Mouse (Mus musculus) neural tube, embryonic 11.5 days (tissue): Measurements from ENCODE around the gene Tspan15. TPM values are rescaled to one million over a fixed set of nuclear protein-coding genes. Genes with fewer than 3 reads are reported as not detected.

Source experiments
- ATAC-seq: fragments of 200-750 bp; cut with Nextera tagmentation; 2 replicates; pipeline ENCODE4 v1.8.0; 2017; ENCODE audit warnings: moderate number of reproducible peaks, mild to moderate bottlenecking, moderate TSS enrichment, moderate library complexity; ENCODE audit not compliant: insufficient read depth, low FRiP score, low TSS enrichment
- DNase-seq: peaks from one replicate; pipeline ENCODE4 v3.0.0-alpha.2; 2015; ENCODE audit warnings: low spot score
- H3K27ac ChIP-seq: fragments of 300-500 bp; sonication (generic); 2 replicates; pipeline ENCODE4 v1.5.1; 2014; ENCODE audit warnings: low read depth, mild to moderate bottlenecking, low read length
- H3K27me3 ChIP-seq: fragments of 300-500 bp; sonication (generic); 2 replicates; pipeline ENCODE4 v1.6.1; 2014; ENCODE audit warnings: mild to moderate bottlenecking, low read length, mixed read lengths; ENCODE audit not compliant: control insufficient read depth, insufficient read depth
- H3K36me3 ChIP-seq: fragments of 300-500 bp; sonication (generic); 2 replicates; pipeline ENCODE4 v1.6.1; 2014; ENCODE audit warnings: mild to moderate bottlenecking, low read length, moderate library complexity, mixed read lengths; ENCODE audit not compliant: control insufficient read depth, insufficient read depth
- H3K4me1 ChIP-seq: fragments of 300-500 bp; sonication (generic); 2 replicates; pipeline ENCODE4 v1.6.1; 2014; ENCODE audit warnings: low read length, mixed read lengths; ENCODE audit not compliant: control insufficient read depth, insufficient read depth
- H3K4me2 ChIP-seq: fragments of 300-500 bp; sonication (generic); 2 replicates; pipeline ENCODE4 v1.6.1; 2014; ENCODE audit warnings: low read depth, mild to moderate bottlenecking, moderate library complexity
- H3K4me3 ChIP-seq: fragments of 300-500 bp; sonication (generic); 2 replicates; pipeline ENCODE4 v1.5.1; 2014; ENCODE audit warnings: low read depth, low read length
- H3K9ac ChIP-seq: fragments of 300-500 bp; sonication (generic); 2 replicates; pipeline ENCODE4 v1.6.1; 2014; ENCODE audit warnings: mild to moderate bottlenecking, low read length
- H3K9me3 ChIP-seq: fragments of 300-500 bp; sonication (generic); 2 replicates; pipeline ENCODE4 v1.6.1; 2016; ENCODE audit warnings: low read length; ENCODE audit not compliant: control insufficient read depth
- WGBS: fragments of 180-500 bp; shearing (Covaris S2); extraction: QIAGEN DNeasy Blood & Tissue Kit; methylation state at CpG from one replicate; pipeline ENCODE4 v1.1.7; 2014; 5-methylcytosine and 5-hydroxymethylcytosine counted together
- polyA plus RNA-seq: library from polyadenylated mRNA; unstranded; fragments of >200 nt; fragmentation: Nextera tagmentation; extraction: Ambion mirVana; gene quantifications from 2 replicates; pipeline ENCODE4 v1.2.1, GENCODE M21; 2014

Tspan15 gene
- polyA plus RNA-seq, 1 experiment from 2014 or later = 8.6 TPM

GRCm38 (mm10) chr10:62190821-62191220 lies 40.2 kb downstream of the Tspan15 start:
- DNase-seq = no peak
- no peak for ATAC-seq
- Histone ChIP-seq H3K4me2 (no peak overlapping the region), H3K4me1 (no peaks in the 10 kb centered on the region), H3K27ac (no peak overlapping the region), H3K9ac (no peak overlapping the region), H3K27me3 (no peaks in the 10 kb centered on the region), H3K36me3 (no peaks in the 10 kb centered on the region; the same call in 1 of the 2 replicates), H3K9me3 (no peaks in the 10 kb centered on the region), H3K4me3 (no peak overlapping the region)
- WGBS = 94% methylated on average over 7 of the region's 7 CpGs

- no peak for DNase-seq
- Histone ChIP-seq H3K27ac (no peak overlapping the region), H3K27me3 (no peaks in the 10 kb centered on the region), H3K4me2 (no peak overlapping the region), H3K9ac (no peak overlapping the region), H3K9me3 (no peaks in the 10 kb centered on the region), H3K4me1 (no peaks in the 10 kb centered on the region), H3K4me3 (no peak overlapping the region), H3K36me3 (no peaks in the 10 kb centered on the region; the same call in 1 of the 2 replicates)
- ATAC-seq = no peak
- 86% methylated on average over 4 of the region's 4 CpGs for WGBS
These were observed 41.1 kb downstream of the Tspan15 start for GRCm38 (mm10) chr10:62189910-62190309.

- Histone ChIP-seq H3K27ac (no peak overlapping the region), H3K4me3 (no peak overlapping the region), H3K9ac (no peak overlapping the region), H3K9me3 (no peaks in the 10 kb centered on the region), H3K4me2 (no peak overlapping the region), H3K27me3 (no peaks in the 10 kb centered on the region; the same call in 1 of the 2 replicates), H3K36me3 (no peaks in the 10 kb centered on the region; the same call in 1 of the 2 replicates), H3K4me1 (no peaks in the 10 kb centered on the region)
- no peak for ATAC-seq
- WGBS = 76% methylated on average over 3 of the region's 3 CpGs
- DNase-seq = no peak
These were observed 41.7 kb downstream of the Tspan15 start for GRCm38 (mm10) chr10:62189303-62189702.

- H3K27ac ChIP-seq = no peak overlapping the region
- no peak overlapping the region for H3K4me3 ChIP-seq
- no peaks in the 10 kb centered on the region for H3K9me3 ChIP-seq
- peaks cover 5% of the 10 kb centered on the region; the same call in 1 of the 2 replicates for H3K27me3 ChIP-seq
- H3K36me3 ChIP-seq = no peaks in the 10 kb centered on the region; the same call in 1 of the 2 replicates
- DNase-seq (peak; percentile 79), ATAC-seq (0 out of 2 replicates have a peak, but pooled peaks have one; percentile 33)
- no peaks in the 10 kb centered on the region for H3K4me1 ChIP-seq
- no peak overlapping the region for H3K4me2 ChIP-seq
- H3K9ac ChIP-seq = no peak overlapping the region
- 21% methylated on average over 7 of the region's 7 CpGs for WGBS
These were observed 44.2 kb downstream of the Tspan15 start for GRCm38 (mm10) chr10:62186882-62187281.

GRCm38 (mm10) chr10:62183053-62183452 lies 48.0 kb downstream of the Tspan15 start:
- Histone ChIP-seq H3K9me3 (no peaks in the 10 kb centered on the region), H3K27me3 (peaks cover 5% of the 10 kb centered on the region; the same call in 1 of the 2 replicates), H3K4me1 (no peaks in the 10 kb centered on the region), H3K27ac (no peak overlapping the region), H3K4me3 (no peak overlapping the region), H3K36me3 (no peaks in the 10 kb centered on the region), H3K9ac (no peak overlapping the region), H3K4me2 (no peak overlapping the region)
- DNase-seq (peak; percentile 95), ATAC-seq (peak; percentile 49)
- 3% methylated on average over 10 of the region's 10 CpGs for WGBS

GRCm38 (mm10) chr10:62182471-62183014 lies 48.5 kb downstream of the Tspan15 start:
- WGBS = 71% methylated on average over 6 of the region's 6 CpGs
- H3K27ac ChIP-seq = no peak overlapping the region
- H3K4me1 ChIP-seq = no peaks in the 10 kb centered on the region
- H3K27me3 ChIP-seq = peaks cover 5% of the 10 kb centered on the region; the same call in 1 of the 2 replicates
- H3K36me3 ChIP-seq = no peaks in the 10 kb centered on the region
- no peak overlapping the region for H3K9ac ChIP-seq
- no peak overlapping the region for H3K4me2 ChIP-seq
- DNase-seq = no peak
- no peaks in the 10 kb centered on the region for H3K9me3 ChIP-seq
- H3K4me3 ChIP-seq = no peak overlapping the region
- no peak for ATAC-seq

- ATAC-seq (no peak), DNase-seq (no peak)
- WGBS = 55% methylated on average over 3 of the region's 3 CpGs
- H3K36me3 ChIP-seq = no peaks in the 10 kb centered on the region
- H3K4me3 ChIP-seq = no peak overlapping the region
- no peaks in the 10 kb centered on the region for H3K4me1 ChIP-seq
- H3K9ac ChIP-seq = no peak overlapping the region
- peaks cover 5% of the 10 kb centered on the region; the same call in 1 of the 2 replicates for H3K27me3 ChIP-seq
- H3K27ac ChIP-seq = no peak overlapping the region
- no peak overlapping the region for H3K4me2 ChIP-seq
- no peaks in the 10 kb centered on the region for H3K9me3 ChIP-seq
These were observed 49.4 kb downstream of the Tspan15 start for GRCm38 (mm10) chr10:62181701-62182100.

- Histone ChIP-seq H3K4me3 (no peak overlapping the region), H3K36me3 (no peaks in the 10 kb centered on the region), H3K4me1 (peaks cover 2% of the 10 kb centered on the region; the same call in 1 of the 2 replicates), H3K27ac (no peak overlapping the region), H3K27me3 (peaks cover 10% of the 10 kb centered on the region; the same call in 1 of the 2 replicates), H3K9ac (no peak overlapping the region), H3K4me2 (no peak overlapping the region), H3K9me3 (no peaks in the 10 kb centered on the region)
- DNase-seq (no peak), ATAC-seq (no peak)
- WGBS = 98% methylated on average over 3 of the region's 3 CpGs
These were observed 51.1 kb downstream of the Tspan15 start for GRCm38 (mm10) chr10:62179944-62180343.
